Mouse (Mus musculus) megakaryocyte, embryonic 14.5 days (primary cell): Measurements from ENCODE around the gene Mapre3.

Source experiments
- FLI1 ChIP-seq: IDR thresholded peaks from 2 replicates; pipeline ENCODE4 v1.6.1; 2012; ENCODE audit warnings: low read length, inconsistent platforms, mixed read lengths
- GATA1 ChIP-seq: IDR thresholded peaks from 3 replicates; pipeline ENCODE4 v1.6.1; 2012; ENCODE audit warnings: mixed read lengths, low read length, inconsistent platforms, borderline replicate concordance

DNA sequence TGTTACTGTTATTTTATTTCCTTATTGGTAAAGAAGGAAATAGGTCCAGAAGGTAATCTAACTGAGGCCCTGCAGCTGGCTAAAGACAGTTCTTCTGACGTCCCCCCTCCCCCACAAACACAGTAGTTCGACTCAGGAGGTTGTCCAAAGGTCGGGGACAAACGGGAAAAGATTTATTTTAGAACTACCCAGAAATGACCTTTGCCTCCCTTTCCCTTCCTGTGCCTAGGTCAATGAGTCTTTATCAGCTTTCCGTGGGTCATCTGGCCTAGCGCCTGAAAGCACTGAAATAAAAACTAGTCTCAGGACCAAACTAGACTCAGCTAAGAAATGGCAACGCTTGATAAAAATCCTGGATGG is 94.8 kb downstream of the Mapre3 start:
- TF ChIP-seq GATA1 (no peak), FLI1 (no peak)
